Mouse (Mus musculus) heart, embryonic 12.5 days (tissue): ENCODE results near the gene Ces4a. TPM values are rescaled to one million over a fixed set of nuclear protein-coding genes. Genes with fewer than 3 reads are reported as not detected.

ENCODE experiments used
- ATAC-seq: fragments of 200-750 bp; cut with Nextera tagmentation; 2 replicates; pipeline ENCODE4 v1.8.0; 2017; ENCODE audit warnings: moderate TSS enrichment, moderate library complexity; ENCODE audit not compliant: insufficient number of reproducible peaks, low FRiP score
- H3K27ac ChIP-seq: fragments of 300-500 bp; sonication (generic); 2 replicates; pipeline ENCODE4 v1.5.1; 2016; ENCODE audit warnings: mild to moderate bottlenecking, moderate library complexity; ENCODE audit not compliant: poor library complexity, severe bottlenecking
- H3K27me3 ChIP-seq: fragments of 300-500 bp; sonication (generic); replicated peaks from 2 replicates; pipeline ENCODE4 v1.6.1; 2016; ENCODE audit warnings: mild to moderate bottlenecking, moderate library complexity
- H3K36me3 ChIP-seq: fragments of 300-500 bp; sonication (generic); 2 replicates; pipeline ENCODE4 v1.6.1; 2016; ENCODE audit warnings: mild to moderate bottlenecking, moderate library complexity
- H3K4me1 ChIP-seq: fragments of 300-500 bp; sonication (generic); replicated peaks from 2 replicates; pipeline ENCODE4 v1.6.1; 2016; ENCODE audit warnings: mild to moderate bottlenecking
- H3K4me2 ChIP-seq: fragments of 300-500 bp; sonication (generic); 2 replicates; pipeline ENCODE4 v1.6.1; 2016; ENCODE audit warnings: mild to moderate bottlenecking, moderate library complexity
- H3K4me3 ChIP-seq: fragments of 300-500 bp; sonication (generic); 2 replicates; pipeline ENCODE4 v1.5.1; 2016; ENCODE audit warnings: mild to moderate bottlenecking
- H3K9ac ChIP-seq: fragments of 300-500 bp; sonication (generic); 2 replicates; pipeline ENCODE4 v1.6.1; 2016; ENCODE audit warnings: mild to moderate bottlenecking, moderate library complexity
- H3K9me3 ChIP-seq: fragments of 300-500 bp; sonication (generic); replicated peaks from 2 replicates; pipeline ENCODE4 v1.6.1; 2016; ENCODE audit warnings: mild to moderate bottlenecking, moderate library complexity
- WGBS: fragments of 180-500 bp; shearing (Covaris S2); methylation state at CpG from one replicate; pipeline ENCODE4 v1.1.7; 2016; 5-methylcytosine and 5-hydroxymethylcytosine counted together
- polyA plus RNA-seq: library from polyadenylated mRNA; unstranded; fragments of >200 nt; fragmentation: Nextera tagmentation; extraction: Ambion mirVana; gene quantifications from 2 replicates; pipeline ENCODE4 v1.2.1, GENCODE M21; 2016

Gene Ces4a
- polyA plus RNA-seq, 1 experiment from 2014 or later = not detected

GRCm38 (mm10) chr8:105151654-105152053 lies 20.1 kb downstream of the Ces4a start:
- Histone ChIP-seq H3K4me3 (no peak overlapping the region), H3K27me3 (peaks cover 21% of the 10 kb centered on the region; the same call in 1 of the 2 replicates), H3K9me3 (no peaks in the 10 kb centered on the region), H3K36me3 (no peaks in the 10 kb centered on the region), H3K27ac (no peak overlapping the region), H3K9ac (no peak overlapping the region), H3K4me1 (peaks cover 8% of the 10 kb centered on the region), H3K4me2 (no peak overlapping the region)
- ATAC-seq = no peak
- WGBS = 61% methylated on average over 4 of the region's 4 CpGs

GRCm38 (mm10) chr8:105152623-105153398 lies 21.2 kb downstream of the Ces4a start:
- H3K27me3 ChIP-seq = peaks cover 21% of the 10 kb centered on the region; the same call in 1 of the 2 replicates
- no peak overlapping the region for H3K27ac ChIP-seq
- peak; percentile 79 for ATAC-seq
- H3K9ac ChIP-seq = peak overlapping the region; percentile 56
- H3K4me1 ChIP-seq = peaks cover 8% of the 10 kb centered on the region
- peak overlapping the region; percentile 38 for H3K4me3 ChIP-seq
- WGBS = 4% methylated on average over 27 of the region's 27 CpGs
- no peaks in the 10 kb centered on the region for H3K9me3 ChIP-seq
- H3K36me3 ChIP-seq = no peaks in the 10 kb centered on the region
- H3K4me2 ChIP-seq = peak overlapping the region; percentile 69

- no peaks in the 10 kb centered on the region for H3K36me3 ChIP-seq
- no peak for ATAC-seq
- WGBS = 85% methylated on average over 5 of the region's 5 CpGs
These were observed 22.7 kb downstream of the Ces4a start for GRCm38 (mm10) chr8:105154316-105154715.

GRCm38 (mm10) chr8:105155091-105155745 lies 23.6 kb downstream of the Ces4a start:
- WGBS = 74% methylated on average over 6 of the region's 6 CpGs

More at GRCm38 (mm10) chr8:105154316-105154715, 22.7 kb downstream of the Ces4a start:
- Histone ChIP-seq H3K4me3 (no peak overlapping the region), H3K27ac (no peak overlapping the region), H3K9me3 (no peaks in the 10 kb centered on the region), H3K4me1 (peaks cover 8% of the 10 kb centered on the region), H3K4me2 (no peak overlapping the region), H3K27me3 (peaks cover 21% of the 10 kb centered on the region; the same call in 1 of the 2 replicates), H3K9ac (no peak overlapping the region)

GRCm38 (mm10) chr8:105157555-105157954 lies 26.0 kb downstream of the Ces4a start:
- H3K27ac ChIP-seq = no peak overlapping the region
- H3K36me3 ChIP-seq = no peaks in the 10 kb centered on the region
- no peak overlapping the region for H3K4me3 ChIP-seq
- 51% methylated on average over 10 of the region's 10 CpGs for WGBS
- no peak overlapping the region for H3K4me2 ChIP-seq
- no peak for ATAC-seq
- H3K27me3 ChIP-seq = peaks cover 4% of the 10 kb centered on the region; the same call in 1 of the 2 replicates
- no peaks in the 10 kb centered on the region for H3K9me3 ChIP-seq
- H3K9ac ChIP-seq = no peak overlapping the region
- peaks cover 6% of the 10 kb centered on the region for H3K4me1 ChIP-seq

More at GRCm38 (mm10) chr8:105155091-105155745, 23.6 kb downstream of the Ces4a start:
- peaks cover 8% of the 10 kb centered on the region for H3K4me1 ChIP-seq
- H3K27ac ChIP-seq = no peak overlapping the region
- H3K4me2 ChIP-seq = no peak overlapping the region
- H3K36me3 ChIP-seq = no peaks in the 10 kb centered on the region
- no peak overlapping the region for H3K9ac ChIP-seq
- no peak for ATAC-seq
- H3K27me3 ChIP-seq = peaks cover 18% of the 10 kb centered on the region; the same call in 1 of the 2 replicates
- H3K4me3 ChIP-seq = no peak overlapping the region
- no peaks in the 10 kb centered on the region for H3K9me3 ChIP-seq

- H3K9me3 ChIP-seq = no peaks in the 10 kb centered on the region
- no peak overlapping the region for H3K4me3 ChIP-seq
- H3K36me3 ChIP-seq = no peaks in the 10 kb centered on the region
- no peak overlapping the region for H3K27ac ChIP-seq
- H3K27me3 ChIP-seq = peaks cover 3% of the 10 kb centered on the region; the same call in 1 of the 2 replicates
- no peak overlapping the region for H3K4me2 ChIP-seq
- ATAC-seq = no peak
- H3K4me1 ChIP-seq = peaks cover 4% of the 10 kb centered on the region
- WGBS = 65% methylated on average over 3 of the region's 3 CpGs
- H3K9ac ChIP-seq = no peak overlapping the region
These were observed 26.5 kb downstream of the Ces4a start for GRCm38 (mm10) chr8:105158084-105158483.

GRCm38 (mm10) chr8:105161121-105161652 lies 29.6 kb downstream of the Ces4a start:
- Histone ChIP-seq H3K9me3 (no peaks in the 10 kb centered on the region), H3K27me3 (0 out of 2 replicates have a peak, but pooled peaks cover under 1% of the 10 kb centered on the region), H3K9ac (no peak overlapping the region), H3K4me3 (no peak overlapping the region), H3K4me1 (peaks cover 15% of the 10 kb centered on the region), H3K36me3 (no peaks in the 10 kb centered on the region), H3K4me2 (no peak overlapping the region), H3K27ac (no peak overlapping the region)
- WGBS = 51% methylated on average over 3 of the region's 3 CpGs
- ATAC-seq = no peak

- no peaks in the 10 kb centered on the region for H3K27me3 ChIP-seq
- peak overlapping the region; percentile 66 for H3K27ac ChIP-seq
- peaks cover 17% of the 10 kb centered on the region for H3K4me1 ChIP-seq
- peak; percentile 57 for ATAC-seq
- H3K36me3 ChIP-seq = no peaks in the 10 kb centered on the region
- no peak overlapping the region for H3K4me2 ChIP-seq
- WGBS = 12% methylated on average over 6 of the region's 6 CpGs
- H3K9me3 ChIP-seq = no peaks in the 10 kb centered on the region
- H3K9ac ChIP-seq = no peak overlapping the region
- no peak overlapping the region for H3K4me3 ChIP-seq
These were observed 32.8 kb downstream of the Ces4a start for GRCm38 (mm10) chr8:105164272-105164902.

GRCm38 (mm10) chr8:105165191-105165590 lies 33.6 kb downstream of the Ces4a start:
- peaks cover 20% of the 10 kb centered on the region for H3K4me1 ChIP-seq
- no peak overlapping the region for H3K9ac ChIP-seq
- ATAC-seq = no peak
- H3K27me3 ChIP-seq = no peaks in the 10 kb centered on the region
- no peaks in the 10 kb centered on the region for H3K36me3 ChIP-seq
- H3K4me3 ChIP-seq = no peak overlapping the region
- 84% methylated on average over 2 of the region's 2 CpGs for WGBS
- H3K4me2 ChIP-seq = no peak overlapping the region
- H3K9me3 ChIP-seq = no peaks in the 10 kb centered on the region
- peak overlapping the region; percentile 6; the same call in 1 of the 2 replicates for H3K27ac ChIP-seq

GRCm38 (mm10) chr8:105167116-105167515 lies 35.5 kb downstream of the Ces4a start:
- no peak for ATAC-seq
- Histone ChIP-seq H3K9me3 (no peaks in the 10 kb centered on the region), H3K27me3 (no peaks in the 10 kb centered on the region), H3K4me2 (no peak overlapping the region), H3K9ac (no peak overlapping the region), H3K27ac (no peak overlapping the region), H3K36me3 (no peaks in the 10 kb centered on the region), H3K4me1 (peaks cover 22% of the 10 kb centered on the region), H3K4me3 (no peak overlapping the region)
- WGBS = 79% methylated on average over 2 of the region's 2 CpGs
